Mouse (Mus musculus): ENCODE data around the gene Txk.

The Txk gene

DNA sequence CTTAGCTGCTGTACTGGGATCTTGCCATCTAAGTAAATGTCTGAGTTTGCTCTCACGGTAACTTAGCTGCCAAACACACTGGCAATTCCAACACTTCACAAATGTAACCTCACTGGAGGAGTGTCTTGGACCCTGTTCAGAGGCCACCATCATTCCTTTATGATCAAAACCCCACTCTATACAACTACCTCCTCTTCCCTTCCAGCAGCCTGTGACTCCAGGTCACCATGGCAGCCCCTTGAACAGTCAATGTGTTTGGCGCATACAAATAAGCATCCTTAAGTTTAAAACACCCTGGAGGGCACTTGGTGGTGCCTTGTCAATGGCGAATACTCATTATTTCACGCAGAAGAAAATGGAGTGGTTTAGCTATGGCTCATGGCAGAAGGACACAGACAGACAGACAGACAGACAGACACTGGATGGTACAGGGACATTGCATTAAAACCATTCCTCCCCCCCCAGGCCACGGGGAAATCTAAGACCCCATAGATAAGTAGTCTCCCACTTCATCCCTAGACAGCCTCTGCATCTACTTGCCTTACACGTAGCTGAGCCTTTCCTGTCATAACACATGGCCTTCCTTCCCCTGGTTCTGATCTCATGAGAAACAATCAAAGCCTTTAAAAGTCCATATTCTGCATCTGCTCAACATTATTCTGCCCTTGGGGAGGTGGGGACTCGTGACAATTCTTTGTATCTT is 1.4 kb downstream of the Txk start:
- DNase-seq (ENCODE audit: low read depth) = no peak

DNA sequence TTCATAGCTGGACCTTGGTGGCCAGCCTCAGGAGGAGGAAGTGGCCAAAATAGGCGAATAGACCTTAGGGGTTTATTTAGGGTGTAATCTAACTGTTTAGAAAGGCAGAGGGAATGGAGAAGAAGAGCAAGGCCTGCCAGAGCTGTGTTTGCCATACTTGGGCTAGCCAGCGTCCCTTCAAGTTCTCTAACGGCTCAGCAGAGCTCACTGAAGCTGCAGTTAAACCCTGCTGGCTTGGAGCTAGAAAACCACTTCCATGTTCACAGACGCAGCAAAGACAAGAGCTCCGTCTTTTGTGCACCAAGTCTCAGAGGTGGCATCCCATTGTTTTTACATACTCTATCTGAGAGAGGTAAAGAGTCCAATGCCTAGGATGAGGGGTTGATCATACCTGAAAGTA is 2.4 kb downstream of the Txk start:
- no peak for DNase-seq (ENCODE audit: low read depth)

DNA sequence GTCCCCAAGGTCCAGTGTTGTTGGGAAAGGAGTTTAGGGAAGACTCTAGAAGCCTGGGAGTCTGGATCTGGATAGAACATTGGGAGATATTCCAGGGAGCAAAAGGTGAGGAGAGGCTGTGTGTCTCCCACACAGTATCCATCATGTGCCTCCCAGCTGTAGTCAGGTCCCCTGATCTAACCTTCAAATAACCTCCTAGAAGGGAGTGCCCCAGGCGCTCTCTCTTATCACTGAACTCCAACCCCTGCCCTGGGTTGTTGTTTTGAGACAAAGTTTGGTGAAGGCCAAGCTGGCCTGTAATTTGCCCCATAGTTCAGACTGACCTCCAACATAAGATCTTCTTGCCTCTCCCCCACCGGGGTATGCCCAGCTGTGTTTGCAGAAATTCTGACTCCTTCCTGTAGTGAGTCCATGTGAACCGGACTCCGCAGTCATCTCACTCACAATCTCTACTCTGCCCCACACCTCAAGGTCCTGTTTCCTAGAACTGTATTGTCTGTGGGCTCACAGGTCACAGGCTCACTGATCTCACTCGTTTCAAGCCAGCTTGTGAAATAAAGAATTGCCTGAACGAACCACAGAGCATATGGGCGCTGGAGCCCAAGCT is 3.8 kb downstream of the Txk start:
- DNase-seq (ENCODE audit: low read depth) = no peak

DNA sequence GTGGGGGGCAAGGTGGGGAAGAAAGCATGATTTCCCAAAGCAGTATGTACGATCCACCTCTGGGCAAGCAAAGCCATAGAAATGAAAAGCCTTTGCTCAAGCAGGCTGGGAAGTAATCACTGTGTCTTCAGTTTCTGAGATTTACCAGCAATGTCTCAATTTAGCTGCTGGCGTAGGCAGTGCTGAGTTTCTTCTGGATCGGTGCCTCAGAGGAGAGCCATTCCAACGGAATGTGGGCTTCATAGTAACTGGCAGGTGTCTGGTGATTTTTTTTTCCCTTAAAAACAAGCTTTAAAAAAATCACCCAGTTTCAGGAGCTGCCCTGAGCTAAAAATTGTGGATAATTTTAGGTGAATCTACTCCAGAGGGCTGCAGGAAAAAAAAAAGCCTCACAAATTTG is 5.2 kb downstream of the Txk start:
- DNase-seq (ENCODE audit: low read depth) = no peak

DNA sequence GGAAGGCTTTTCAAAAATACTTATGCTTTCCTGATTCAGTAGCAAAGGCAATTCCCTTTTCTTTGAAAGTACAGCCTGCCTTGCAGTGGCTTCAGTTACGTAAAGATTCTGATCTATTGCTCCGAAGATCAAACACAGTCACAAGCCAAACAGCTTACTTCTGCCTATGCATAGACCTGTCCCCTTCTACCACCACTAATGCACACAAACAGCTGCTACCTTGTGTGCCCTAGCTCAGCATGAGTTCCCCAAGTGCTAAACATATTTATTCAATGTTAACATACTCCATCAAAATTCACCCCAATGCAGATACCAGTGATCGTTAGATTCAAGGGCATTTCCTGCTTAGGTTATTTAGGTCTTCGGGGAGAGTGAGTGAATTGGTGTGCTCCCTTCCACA is 6.1 kb downstream of the Txk start:
- no peak for DNase-seq (ENCODE audit: low read depth)

DNA sequence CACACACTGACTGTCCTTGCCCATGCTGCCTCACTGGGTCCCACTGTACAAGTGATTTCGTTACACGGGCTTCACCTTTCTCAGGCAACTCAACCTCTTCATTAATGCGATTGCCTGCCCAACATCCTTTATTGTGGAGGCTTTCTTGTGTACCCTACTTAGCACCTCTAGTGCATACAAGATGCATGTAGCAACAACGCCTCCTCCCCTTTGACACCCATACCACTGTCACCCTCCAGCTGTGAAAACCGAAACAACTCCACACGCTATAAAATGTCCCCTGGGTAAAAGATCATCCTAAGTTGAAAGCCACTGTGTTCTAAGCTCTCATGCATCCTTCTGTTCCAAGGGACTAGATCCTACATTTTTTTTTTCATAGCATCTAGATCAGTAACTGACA is 9.5 kb downstream of the Txk start:
- no peak for DNase-seq (ENCODE audit: low read depth)

DNA sequence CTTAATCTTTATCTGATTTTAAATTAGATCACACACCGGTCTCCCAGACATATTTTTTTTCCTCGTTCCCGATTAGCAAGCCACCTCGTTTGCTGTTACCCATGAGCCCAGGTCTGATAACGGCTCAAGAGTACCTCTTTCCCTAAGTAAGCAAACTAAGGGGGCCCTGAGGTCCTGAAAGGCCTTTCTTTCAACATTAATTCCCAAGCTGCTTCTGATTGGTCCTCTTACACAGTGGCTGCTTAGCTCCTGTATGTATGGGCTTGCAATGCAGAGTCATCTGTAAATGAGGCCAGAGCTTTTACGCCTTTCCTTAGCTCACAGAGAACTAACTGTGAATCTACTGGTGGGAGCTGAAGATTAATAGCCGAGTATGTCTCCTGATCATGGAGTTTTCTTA is 15.7 kb downstream of the Txk start:
- no peak for DNase-seq (ENCODE audit: low read depth)

DNA sequence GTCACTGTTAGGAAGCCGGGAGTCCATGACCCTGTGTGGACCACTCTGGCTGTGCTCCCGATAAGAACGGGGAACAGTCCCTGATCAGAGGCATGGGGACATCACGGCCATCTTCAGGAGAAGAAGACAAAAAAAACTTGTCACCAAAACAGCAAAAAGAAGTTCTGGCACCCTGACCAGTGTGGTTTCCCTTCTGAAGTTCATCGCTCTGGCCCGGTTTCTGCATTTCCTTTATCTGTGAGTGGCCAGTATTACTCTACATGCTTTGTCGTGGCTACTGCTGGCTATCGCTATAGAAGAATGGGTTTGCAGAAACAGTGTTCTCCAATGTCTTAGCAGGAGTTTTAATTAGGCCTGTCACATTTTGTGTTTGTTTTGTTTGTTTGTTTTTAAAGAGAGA is 16.1 kb downstream of the Txk start:
- no peak for DNase-seq (ENCODE audit: low read depth)

DNA sequence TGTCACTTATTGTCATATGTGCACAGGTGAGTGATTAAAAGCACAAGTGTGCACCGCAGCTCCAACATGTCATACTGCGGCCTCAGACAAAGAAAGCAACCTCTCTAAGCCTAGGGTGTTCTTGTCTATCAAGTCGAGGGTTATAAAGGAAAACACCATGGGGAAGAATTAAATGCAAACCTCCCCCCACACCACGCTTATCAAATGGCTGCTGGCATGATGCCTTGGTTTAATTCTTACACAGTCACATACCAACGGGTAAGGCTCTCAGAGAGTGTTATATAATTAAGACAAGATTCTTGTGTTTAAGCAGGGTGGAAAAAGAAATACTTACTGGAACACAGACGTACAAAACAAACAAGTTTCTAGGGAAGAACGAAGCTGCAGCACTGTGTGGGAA is 16.8 kb downstream of the Txk start:
- no peak for DNase-seq (ENCODE audit: low read depth)

DNA sequence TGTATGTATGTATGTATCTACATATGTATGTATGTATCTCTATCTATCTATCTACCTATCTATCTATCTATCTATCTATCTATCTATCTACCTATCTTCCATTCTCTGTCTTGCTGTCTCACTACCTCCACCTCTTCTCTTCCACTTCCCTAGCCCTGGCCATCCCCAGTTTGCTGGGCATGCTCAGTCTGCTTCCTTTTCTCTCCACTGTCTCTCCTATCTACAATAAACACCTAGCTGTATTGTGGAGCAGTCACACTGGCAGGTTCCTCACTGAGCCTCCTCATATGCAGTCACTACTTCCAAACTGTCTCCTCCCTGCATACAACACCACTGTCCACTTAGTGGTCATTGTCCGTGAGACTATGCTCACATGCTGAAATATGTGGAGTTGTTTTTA is 19.7 kb downstream of the Txk start:
- no peak for DNase-seq (ENCODE audit: low read depth)

DNA sequence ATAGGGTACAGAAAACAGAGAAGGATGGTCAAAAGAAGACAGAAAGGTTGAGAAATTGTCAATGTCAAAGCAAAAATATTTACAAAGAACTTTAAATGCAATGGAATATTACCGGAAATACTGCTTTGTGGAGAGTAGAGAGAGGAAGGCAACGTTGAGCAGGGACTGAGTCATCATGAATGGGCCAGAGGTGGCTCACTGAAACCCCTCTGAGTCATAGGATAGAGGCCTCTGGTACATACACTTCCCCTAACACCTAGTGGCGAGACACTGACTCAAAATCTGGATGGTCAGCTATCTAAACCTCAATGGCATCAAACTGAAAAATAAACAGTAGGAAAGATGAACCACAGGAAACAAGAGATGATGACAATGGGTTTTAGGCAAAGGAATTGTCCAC is 27.2 kb downstream of the Txk start:
- DNase-seq (ENCODE audit: low read depth) = peak; percentile 18

DNA sequence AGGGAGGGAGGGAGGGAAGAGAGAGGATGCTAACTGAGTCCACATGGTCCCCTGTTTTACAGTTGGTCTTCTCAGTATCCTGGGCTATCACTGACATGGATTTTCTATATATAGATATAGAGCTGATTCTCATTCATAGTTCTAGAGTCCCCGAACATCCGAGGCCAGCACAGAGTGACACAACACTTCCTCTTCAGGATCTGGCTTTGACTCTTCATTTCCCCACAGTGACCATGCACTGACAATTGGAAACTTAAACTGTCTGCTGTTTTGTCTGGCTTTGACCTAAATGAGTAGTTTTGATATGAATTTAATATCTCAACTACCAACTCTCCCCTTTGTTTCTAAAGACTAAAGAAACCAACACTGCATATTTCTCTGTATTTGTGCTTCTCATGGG is 29.1 kb downstream of the Txk start:
- no peak for DNase-seq (ENCODE audit: low read depth)

DNA sequence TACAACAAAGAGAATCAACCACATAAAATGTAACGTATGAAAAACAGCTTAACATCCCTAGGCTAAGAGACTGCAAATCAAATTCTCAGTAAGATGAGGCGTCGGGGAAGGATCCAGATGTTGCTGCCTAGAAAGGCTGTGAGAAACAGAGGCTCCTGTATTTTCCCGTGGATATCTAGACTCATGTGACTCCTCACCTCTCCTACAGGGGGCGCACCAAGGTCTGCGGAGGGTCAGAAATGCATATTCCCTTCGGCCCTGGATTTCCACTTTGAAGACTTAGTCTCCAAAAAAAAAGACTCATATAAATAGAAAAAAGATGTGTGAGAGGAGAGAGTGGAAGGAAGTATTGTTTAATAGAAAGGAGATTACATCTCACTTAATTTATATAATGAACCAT is 32.0 kb downstream of the Txk start:
- DNase-seq (ENCODE audit: low read depth) = no peak

DNA sequence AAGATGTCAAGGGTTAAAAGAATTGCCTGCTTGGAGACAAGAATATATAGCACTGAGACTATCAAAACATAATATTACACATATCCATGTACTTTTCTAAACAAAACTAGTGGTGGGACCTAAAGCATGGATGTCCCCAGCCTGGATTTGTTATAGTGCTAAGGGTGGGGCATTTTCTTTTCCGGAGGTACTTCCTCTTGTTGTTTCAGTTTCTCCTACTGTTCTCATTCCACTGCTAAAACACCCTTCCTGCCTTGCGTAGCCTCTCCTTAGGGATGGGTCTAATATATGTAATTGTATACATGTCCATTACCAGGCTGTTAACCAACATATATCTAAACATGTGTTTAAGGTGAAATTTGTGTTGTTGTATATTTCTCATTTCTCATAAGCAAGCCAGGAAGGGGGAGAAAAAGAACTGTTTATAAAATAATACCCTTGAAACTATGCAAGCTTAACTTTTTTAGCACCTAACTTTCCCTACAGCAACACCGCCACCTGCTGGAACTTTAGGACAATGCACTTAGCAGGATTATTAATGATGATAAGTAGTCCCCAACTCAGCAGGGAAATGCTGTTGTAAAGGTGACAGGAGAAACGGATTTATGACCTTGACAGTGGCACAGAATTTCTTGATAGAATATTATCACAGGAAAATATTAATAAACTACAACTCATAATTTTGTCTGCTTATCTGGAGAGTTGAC is 41.9 kb downstream of the Txk start:
- peak; percentile 53 for DNase-seq (ENCODE audit: low read depth)

DNA sequence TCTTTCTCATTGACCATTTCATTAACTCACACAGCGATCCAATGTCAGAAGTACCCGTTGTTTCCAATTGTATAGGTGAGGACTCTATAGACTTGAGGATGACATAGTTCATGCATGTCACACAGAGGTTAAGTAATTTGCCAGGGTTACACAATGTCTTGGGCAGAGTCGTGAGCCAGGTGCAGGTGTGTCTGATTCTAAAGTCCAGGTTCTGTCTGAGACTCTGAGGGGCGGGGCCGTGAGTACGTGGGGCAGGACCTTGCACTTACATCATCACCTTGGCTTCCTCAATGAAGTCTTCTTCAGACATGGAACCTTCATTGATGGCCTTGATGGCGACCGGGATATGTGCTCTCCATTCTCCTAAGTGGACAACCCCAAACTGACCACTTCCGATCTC is 42.6 kb downstream of the Txk start:
- DNase-seq (ENCODE audit: low read depth) = no peak

DNA sequence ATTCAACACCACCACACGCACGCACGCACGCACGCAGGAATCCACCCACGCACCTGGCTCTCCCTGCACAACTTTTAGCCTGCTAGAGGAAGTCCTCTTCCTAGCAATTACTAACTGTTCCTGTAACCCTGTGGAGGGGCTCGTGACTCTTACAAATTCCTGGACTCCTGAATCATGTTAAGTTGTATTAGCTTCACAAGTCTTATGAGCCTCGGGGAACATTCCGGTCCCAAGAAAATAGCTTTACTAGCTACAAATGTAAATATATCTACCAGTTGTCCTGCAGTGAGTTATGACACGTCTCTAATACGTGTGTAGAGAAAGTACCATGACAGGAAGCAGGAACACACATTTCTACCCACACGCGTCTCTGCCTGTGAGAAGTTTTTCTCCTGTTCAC is 43.1 kb downstream of the Txk start:
- no peak for DNase-seq (ENCODE audit: low read depth)

DNA sequence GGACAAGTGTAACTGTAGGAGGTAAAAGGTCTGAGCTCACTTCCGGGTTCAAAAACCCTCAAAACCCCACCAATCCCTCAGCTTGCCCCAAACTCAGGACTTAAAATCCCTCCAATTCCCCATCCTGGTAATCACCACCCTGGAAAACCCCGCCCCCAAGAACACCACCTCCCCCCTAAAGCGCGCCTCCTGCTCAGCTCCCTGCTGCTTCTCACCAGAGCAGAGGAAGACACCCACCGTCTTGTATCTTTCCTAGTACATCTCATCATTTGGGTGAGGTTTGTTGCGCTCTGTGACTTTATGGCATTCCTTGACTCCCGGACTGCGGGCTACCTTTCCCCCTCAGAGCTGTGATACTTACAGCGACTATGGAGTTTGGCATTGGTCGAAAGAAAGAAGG is 45.9 kb downstream of the Txk start:
- no peak for DNase-seq (ENCODE audit: low read depth)

DNA sequence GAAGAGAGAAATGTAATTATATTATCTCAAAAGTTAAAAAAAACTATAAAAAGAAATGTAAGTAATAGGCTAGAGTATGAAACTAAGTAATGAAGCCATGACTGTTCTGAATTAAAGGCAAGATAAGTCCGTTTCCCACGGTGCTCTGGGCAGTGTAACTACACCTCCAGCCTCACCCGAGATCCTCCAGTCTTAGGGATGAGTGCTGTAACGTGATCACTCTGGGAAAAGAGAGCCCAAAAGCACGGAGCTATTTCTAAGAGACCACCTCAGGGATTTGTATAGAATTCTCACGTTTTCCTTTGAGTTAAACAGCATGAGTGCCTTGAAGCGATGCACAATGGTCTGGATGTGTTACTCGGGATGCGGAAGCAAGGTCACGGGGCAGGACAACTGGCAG is 46.5 kb downstream of the Txk start:
- no peak for DNase-seq (ENCODE audit: low read depth)

DNA sequence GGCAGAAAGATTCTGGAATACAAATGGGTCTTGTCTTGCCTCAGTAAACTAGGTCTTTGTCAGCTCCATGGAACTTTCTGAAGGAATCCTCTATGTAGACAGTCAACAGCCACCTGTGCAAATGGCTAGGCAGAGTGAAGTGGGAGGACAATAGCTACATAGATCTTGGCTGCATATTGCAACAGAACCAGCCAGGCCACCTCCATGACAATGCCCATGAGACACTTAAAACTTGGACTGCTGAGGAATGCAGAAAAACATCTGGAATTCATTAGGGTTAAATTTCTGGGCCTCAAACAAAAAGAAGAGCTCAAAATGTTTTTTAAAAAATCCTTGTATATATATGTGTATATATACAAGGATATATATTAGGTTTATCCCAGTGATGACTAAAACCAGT is 50.4 kb downstream of the Txk start:
- no peak for DNase-seq (ENCODE audit: low read depth)

DNA sequence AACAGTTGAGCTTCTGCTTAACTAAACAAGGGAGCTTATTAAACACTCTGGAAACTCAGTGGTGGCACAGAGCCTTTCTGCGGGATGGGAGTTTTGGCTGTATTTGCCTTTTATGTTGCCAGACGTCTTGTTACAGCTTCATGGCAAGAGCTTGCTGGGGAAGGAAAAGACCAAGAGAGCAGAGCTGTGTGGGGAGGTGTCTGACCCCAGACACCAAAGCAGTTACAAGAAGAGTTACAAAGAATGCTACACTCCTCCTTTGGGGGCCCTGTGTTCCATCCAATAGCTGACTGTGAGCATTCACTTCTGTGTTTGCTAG is 53.1 kb downstream of the Txk start:
- DNase-seq (ENCODE audit: low read depth) = no peak

DNA sequence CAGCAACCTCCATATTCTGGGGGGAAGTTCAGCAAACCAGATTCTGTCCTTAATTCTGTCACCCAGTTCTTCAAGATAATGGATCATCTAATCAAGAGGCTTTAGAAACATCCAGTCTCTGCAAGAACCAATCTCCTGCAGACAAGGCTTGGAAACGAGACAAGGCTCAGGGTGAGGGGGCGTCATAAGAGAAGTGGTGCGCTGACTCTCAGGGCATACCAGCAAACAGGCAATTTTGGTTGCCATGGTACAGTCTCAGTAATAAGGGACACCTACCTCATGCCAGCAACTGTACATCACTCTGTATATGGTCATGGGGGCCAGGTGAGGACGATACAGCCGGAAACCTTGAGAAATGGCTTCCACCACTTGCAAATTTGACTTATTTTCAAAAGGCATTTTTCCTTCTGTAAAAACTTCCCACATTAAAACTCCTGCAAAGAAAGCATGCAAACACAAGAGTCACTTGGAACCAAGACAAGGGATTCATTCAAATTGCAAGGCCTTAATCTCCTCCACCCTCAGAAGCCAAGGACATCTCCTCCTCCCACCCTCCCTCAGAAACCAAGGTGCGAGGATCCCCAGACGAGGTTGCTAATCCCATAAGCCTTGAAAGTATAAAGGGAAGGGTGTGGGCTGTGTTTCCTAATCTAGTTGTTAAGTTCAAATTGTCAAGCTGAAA is 53.6 kb downstream of the Txk start:
- no peak for DNase-seq (ENCODE audit: low read depth)

DNA sequence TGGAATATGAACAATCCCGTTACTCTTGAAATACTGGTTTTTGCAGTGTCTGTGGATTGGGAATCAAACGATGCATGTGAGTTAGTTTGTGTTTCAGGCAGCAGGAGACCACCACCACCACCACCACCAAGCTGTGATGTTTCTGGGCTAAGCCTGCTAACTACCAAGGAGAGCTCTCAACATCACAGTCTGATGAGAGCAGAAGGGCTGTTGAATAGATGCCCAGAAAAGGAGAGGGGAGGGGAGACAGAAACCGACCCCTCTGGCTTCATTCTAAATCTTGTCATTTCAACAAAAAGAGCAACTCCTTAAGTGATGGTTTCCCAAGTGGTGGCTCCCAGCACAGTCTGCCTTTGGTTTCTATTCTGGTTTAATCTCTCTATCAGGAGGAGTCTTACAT is 54.2 kb downstream of the Txk start:
- DNase-seq (ENCODE audit: low read depth) = no peak

DNA sequence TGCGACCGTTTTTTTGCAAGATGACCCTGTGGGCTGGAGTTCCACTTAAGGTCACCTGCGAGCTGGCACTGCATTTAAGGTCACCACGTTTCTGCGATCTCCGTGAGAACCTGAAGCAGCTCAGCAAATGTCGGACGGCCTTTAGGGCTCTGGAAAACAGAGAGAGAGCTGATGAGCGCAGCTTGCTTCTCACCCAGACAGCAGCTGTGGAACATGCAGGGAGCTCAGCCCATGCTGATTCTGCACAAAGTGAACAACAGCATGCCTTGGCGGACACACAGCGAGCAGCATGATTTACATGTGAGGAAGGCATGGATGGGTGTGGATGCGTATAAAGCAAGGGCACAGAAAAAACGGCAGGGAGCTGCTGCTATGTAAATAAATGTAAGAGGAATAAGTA is 56.1 kb downstream of the Txk start:
- no peak for DNase-seq (ENCODE audit: low read depth)
